Mouse (Mus musculus) G1E (cell line): ENCODE results near the gene Fitm2. TPM values are rescaled to one million over a fixed set of nuclear protein-coding genes. Genes with fewer than 3 reads are reported as not detected.

ENCODE experiments used
- ATAC-seq: 2 replicates; pipeline ENCODE4 v1.8.0; 2016; ENCODE audit warnings: mild to moderate bottlenecking; ENCODE audit not compliant: insufficient number of reproducible peaks, poor library complexity, low FRiP score, severe bottlenecking; ENCODE audit errors: extremely low read depth
- DNase-seq: peaks from one replicate; pipeline ENCODE4 v3.0.0; 2012; ENCODE audit warnings: low spot score
- H3K27me3 ChIP-seq: 2 replicates; pipeline ENCODE4 v1.6.1; 2012; ENCODE audit warnings: mild to moderate bottlenecking, low read length, inconsistent platforms; ENCODE audit not compliant: insufficient read depth
- H3K36me3 ChIP-seq: replicated peaks from 2 replicates; pipeline ENCODE3; 2012; ENCODE audit warnings: mild to moderate bottlenecking, inconsistent platforms
- H3K4me1 ChIP-seq: 2 replicates; pipeline ENCODE4 v1.6.1; 2012; ENCODE audit warnings: low read depth, low read length, inconsistent platforms, mixed read lengths; ENCODE audit not compliant: insufficient read depth
- H3K4me3 ChIP-seq: 2 replicates; pipeline ENCODE4 v1.5.1; 2012; ENCODE audit warnings: low read depth, mild to moderate bottlenecking, inconsistent platforms, low read length, moderate library complexity, mixed read lengths
- H3K9me3 ChIP-seq: replicated peaks from 2 replicates; pipeline ENCODE4 v1.6.1; 2012; ENCODE audit warnings: inconsistent platforms
- CTCF ChIP-seq: IDR thresholded peaks from 2 replicates; pipeline ENCODE4 v1.5.1; 2012; ENCODE audit warnings: low read depth, low read length, inconsistent platforms, mixed read lengths
- GATA1 ChIP-seq: IDR thresholded peaks from 2 replicates; pipeline ENCODE4 v1.6.1; 2012; ENCODE audit warnings: borderline replicate concordance, low read length, inconsistent platforms, mixed read lengths
- GATA2 ChIP-seq: IDR thresholded peaks from 2 replicates; pipeline ENCODE4 v1.6.1; 2012; ENCODE audit warnings: low read depth, low read length, inconsistent platforms, borderline replicate concordance
- POLR2AphosphoS5 ChIP-seq: IDR thresholded peaks from 2 replicates; pipeline ENCODE4 v1.6.1; 2012; ENCODE audit warnings: low read depth, low read length, inconsistent platforms; ENCODE audit not compliant: insufficient replicate concordance
- TAL1 ChIP-seq: conservative IDR thresholded peaks from 2 replicates; pipeline ENCODE4 v1.6.1; 2012; ENCODE audit warnings: low read depth, low read length, inconsistent platforms, mixed read lengths
- polyA plus RNA-seq: library from polyadenylated mRNA; stranded (reverse); fragments of >175 nt; gene quantifications from 2 replicates; pipeline ENCODE4 v1.2.3, GENCODE M21; 2012
- total RNA-seq, 2 experiments: library from RNA; stranded (forward) in 1 of 2; stranded (reverse) in 1 of 2; fragments of 200-1000 nt in 1 of 2; fragments of >200 nt in 1 of 2; fragmentation: Nextera tagmentation in 1 of 2; gene quantifications; 2 replicates each; pipeline ENCODE4 v1.2.3; 2014 to 2017

The Fitm2 gene
- total and polyA plus RNA-seq, 3 experiments: 4.0 to 6.8 (median 4.8) TPM

- ATAC-seq (no peak), DNase-seq (no peak)
- H3K27me3 ChIP-seq: peaks cover 6% of the 10 kb centered on the region; the same call in 1 of the 2 replicates
- no peaks in the 10 kb centered on the region for H3K9me3 ChIP-seq
- H3K4me1 ChIP-seq: no peaks in the 10 kb centered on the region
- H3K36me3 ChIP-seq: no peaks in the 10 kb centered on the region
- no peak for TF ChIP-seq GATA2
- no peak for TF ChIP-seq TAL1
- no peak for TF ChIP-seq GATA1
- TF ChIP-seq CTCF: no peak
- TF ChIP-seq POLR2AphosphoS5: no peak
- no peak overlapping the region for H3K4me3 ChIP-seq
Observed at GRCm38 (mm10) chr2:163450668-163451295, 21.6 kb downstream of the Fitm2 start.

- H3K4me3 ChIP-seq: no peak overlapping the region
Observed at GRCm38 (mm10) chr2:163449276-163449675, 23.2 kb downstream of the Fitm2 start.

GRCm38 (mm10) chr2:163447375-163447774 lies 25.1 kb downstream of the Fitm2 start:
- Histone ChIP-seq H3K9me3 (no peaks in the 10 kb centered on the region), H3K4me3 (no peak overlapping the region), H3K36me3 (no peaks in the 10 kb centered on the region), H3K27me3 (peaks cover 18% of the 10 kb centered on the region), H3K4me1 (no peaks in the 10 kb centered on the region)
- ATAC-seq (no peak), DNase-seq (no peak)
- no peak for TF ChIP-seq POLR2AphosphoS5
- TF ChIP-seq GATA2: no peak
- no peak for TF ChIP-seq GATA1
- no peak for TF ChIP-seq CTCF
- no peak for TF ChIP-seq TAL1

More at GRCm38 (mm10) chr2:163449276-163449675, 23.2 kb downstream of the Fitm2 start:
- no peak for TF ChIP-seq CTCF
- no peak for TF ChIP-seq GATA1
- TF ChIP-seq GATA2: no peak
- TF ChIP-seq TAL1: no peak
- TF ChIP-seq POLR2AphosphoS5: no peak
- H3K27me3 ChIP-seq: peaks cover 9% of the 10 kb centered on the region; the same call in 1 of the 2 replicates
- H3K9me3 ChIP-seq: no peaks in the 10 kb centered on the region
- H3K4me1 ChIP-seq: no peaks in the 10 kb centered on the region
- H3K36me3 ChIP-seq: no peaks in the 10 kb centered on the region
- ATAC-seq: no peak
- DNase-seq: no peak

GRCm38 (mm10) chr2:163444017-163444416 lies 28.4 kb downstream of the Fitm2 start:
- no peak for ATAC-seq
- H3K27me3 ChIP-seq: peaks cover 18% of the 10 kb centered on the region
- DNase-seq: no peak
- H3K9me3 ChIP-seq: no peaks in the 10 kb centered on the region
- H3K4me1 ChIP-seq: no peaks in the 10 kb centered on the region
- no peak overlapping the region for H3K4me3 ChIP-seq
- TF ChIP-seq GATA2 (no peak), GATA1 (no peak), CTCF (no peak), POLR2AphosphoS5 (no peak)
- no peaks in the 10 kb centered on the region for H3K36me3 ChIP-seq

- DNase-seq (no peak), ATAC-seq (no peak)
- Histone ChIP-seq H3K4me1 (no peaks in the 10 kb centered on the region), H3K9me3 (no peaks in the 10 kb centered on the region), H3K4me3 (no peak overlapping the region), H3K27me3 (peaks cover 21% of the 10 kb centered on the region), H3K36me3 (no peaks in the 10 kb centered on the region)
- no peak for TF ChIP-seq TAL1
- no peak for TF ChIP-seq GATA1
- no peak for TF ChIP-seq GATA2
- TF ChIP-seq POLR2AphosphoS5: no peak
- no peak for TF ChIP-seq CTCF
Observed at GRCm38 (mm10) chr2:163443543-163443942, 28.9 kb downstream of the Fitm2 start.

- H3K4me3 ChIP-seq: no peak overlapping the region
- no peaks in the 10 kb centered on the region for H3K9me3 ChIP-seq
- H3K4me1 ChIP-seq: no peaks in the 10 kb centered on the region
- H3K27me3 ChIP-seq: peaks cover 14% of the 10 kb centered on the region
- DNase-seq (no peak), ATAC-seq (no peak)
- H3K36me3 ChIP-seq: no peaks in the 10 kb centered on the region
- no peak for TF ChIP-seq POLR2AphosphoS5
- TF ChIP-seq TAL1: no peak
- no peak for TF ChIP-seq GATA2
- no peak for TF ChIP-seq CTCF
- no peak for TF ChIP-seq GATA1
Observed at GRCm38 (mm10) chr2:163439488-163439887, 32.9 kb downstream of the Fitm2 start.

GRCm38 (mm10) chr2:163438619-163439451 lies 33.6 kb downstream of the Fitm2 start:
- TF ChIP-seq CTCF (no peak), GATA1 (no peak), TAL1 (no peak), POLR2AphosphoS5 (no peak), GATA2 (no peak)
- Histone ChIP-seq H3K27me3 (peaks cover 13% of the 10 kb centered on the region), H3K36me3 (no peaks in the 10 kb centered on the region), H3K9me3 (no peaks in the 10 kb centered on the region), H3K4me3 (no peak overlapping the region), H3K4me1 (no peaks in the 10 kb centered on the region)
- ATAC-seq: no peak
- no peak for DNase-seq
